Mouse (Mus musculus) left cerebral cortex, adult 2 months (tissue): ENCODE data around the gene Bcas3. TPM values are rescaled to one million over a fixed set of nuclear protein-coding genes. Genes with fewer than 3 reads are reported as not detected.

Experiments
- DNase-seq, 2 experiments: peaks; one replicate each; pipeline ENCODE4 v3.0.0; 2021 to 2022; ENCODE audit warnings: low spot score in 2 of 2, mixed read lengths in 1 of 2; ENCODE audit errors: extremely low spot score in 1 of 2
- H3K27ac ChIP-seq: fragments of 200-600 bp; 2 replicates; pipeline ENCODE4 v1.8.1; 2022
- H3K4me3 ChIP-seq: fragments of 200-600 bp; 2 replicates; pipeline ENCODE4 v1.8.1; 2022
- CTCF ChIP-seq: fragments of 200-600 bp; IDR thresholded peaks from 2 replicates; pipeline ENCODE4 v1.8.1; 2022; ENCODE audit warnings: antibody characterized with exemption, mild to moderate bottlenecking, moderate library complexity
- intact Hi-C: fragments of 180-260 bp; cut with DNase I; formaldehyde crosslinking; loops from one replicate; pipeline ENCODE4 v1.15.1; 2025
- total RNA-seq, 2 experiments: library from RNA; stranded (reverse); gene quantifications; 2 replicates each; pipeline ENCODE4 v1.2.3; 2021

Gene Bcas3
- total RNA-seq, 2 experiments from 2014 or later, result 69.1 to 73.0 TPM

GRCm38 (mm10) chr11:85761170-85761569, 408.2 kb downstream of the Bcas3 start:
- intact Hi-C loops, result loop anchor here (5.0 kb wide), 1 partner anchor 61 kb away; no protein-coding TSS in a partner anchor
- DNase-seq, result no peak
- TF ChIP-seq CTCF, result no peak
- Histone ChIP-seq H3K4me3 (no peak overlapping the region), H3K27ac (no peak overlapping the region; the same call in 1 of the 2 replicates)

- TF ChIP-seq CTCF, result no peak
- no peak for DNase-seq
- intact Hi-C loops, result loop anchor here (5.0 kb wide), 1 partner anchor 59 kb away; no protein-coding TSS in a partner anchor
- Histone ChIP-seq H3K27ac (no peak overlapping the region), H3K4me3 (no peak overlapping the region)
These were observed 410.7 kb downstream of the Bcas3 start for GRCm38 (mm10) chr11:85763655-85764054.

GRCm38 (mm10) chr11:85766106-85766723, 413.2 kb downstream of the Bcas3 start:
- TF ChIP-seq CTCF, result no peak
- Histone ChIP-seq H3K4me3 (no peak overlapping the region), H3K27ac (no peak overlapping the region)
- intact Hi-C loops, result loop anchor here (5.0 kb wide), 1 partner anchor 34 kb away; no protein-coding TSS in a partner anchor
- DNase-seq, result no peak

GRCm38 (mm10) chr11:85766811-85767210, 413.8 kb downstream of the Bcas3 start:
- no peak overlapping the region for H3K27ac ChIP-seq
- no peak overlapping the region for H3K4me3 ChIP-seq
- no peak for TF ChIP-seq CTCF
- intact Hi-C loops, result loop anchor here (5.0 kb wide), 1 partner anchor 35 kb away; no protein-coding TSS in a partner anchor
- DNase-seq, result no peak

GRCm38 (mm10) chr11:85769740-85770139, 416.8 kb downstream of the Bcas3 start:
- intact Hi-C loops, result loop anchor here (5.0 kb wide), 1 partner anchor 37 kb away; no protein-coding TSS in a partner anchor
- no peak for DNase-seq
- H3K27ac ChIP-seq, result no peak overlapping the region
- no peak overlapping the region for H3K4me3 ChIP-seq
- TF ChIP-seq CTCF, result no peak

- DNase-seq, result no peak
- no peak overlapping the region for H3K4me3 ChIP-seq
- no peak for TF ChIP-seq CTCF
- no peak overlapping the region for H3K27ac ChIP-seq
- intact Hi-C loops, result no loop called here
These were observed 420.4 kb downstream of the Bcas3 start for GRCm38 (mm10) chr11:85773391-85773790.

- no peak overlapping the region for H3K4me3 ChIP-seq
- intact Hi-C loops, result no loop called here
- DNase-seq, result no peak
- no peak for TF ChIP-seq CTCF
- no peak overlapping the region for H3K27ac ChIP-seq
These were observed 421.7 kb downstream of the Bcas3 start for GRCm38 (mm10) chr11:85774707-85775106.

- Histone ChIP-seq H3K27ac (no peak overlapping the region), H3K4me3 (no peak overlapping the region)
- DNase-seq, result no peak
- TF ChIP-seq CTCF, result no peak
- intact Hi-C loops, result no loop called here
These were observed 422.5 kb downstream of the Bcas3 start for GRCm38 (mm10) chr11:85775492-85775891.

GRCm38 (mm10) chr11:85776861-85777360, 423.9 kb downstream of the Bcas3 start:
- intact Hi-C loops, result no loop called here
- H3K27ac ChIP-seq, result no peak overlapping the region

GRCm38 (mm10) chr11:85777950-85778349, 425.0 kb downstream of the Bcas3 start:
- intact Hi-C loops, result no loop called here
- Histone ChIP-seq H3K4me3 (no peak overlapping the region), H3K27ac (no peak overlapping the region)
- DNase-seq, result no peak
- no peak for TF ChIP-seq CTCF

More at GRCm38 (mm10) chr11:85776861-85777360, 423.9 kb downstream of the Bcas3 start:
- TF ChIP-seq CTCF, result no peak
- H3K4me3 ChIP-seq, result no peak overlapping the region
- no peak for DNase-seq

GRCm38 (mm10) chr11:85780303-85780702, 427.3 kb downstream of the Bcas3 start:
- Histone ChIP-seq H3K4me3 (no peak overlapping the region), H3K27ac (no peak overlapping the region)
- DNase-seq, result no peak
- no peak for TF ChIP-seq CTCF
- intact Hi-C loops, result no loop called here

- Histone ChIP-seq H3K27ac (no peak overlapping the region), H3K4me3 (no peak overlapping the region)
- intact Hi-C loops, result no loop called here
- DNase-seq, result no peak
- peak; percentile 49 for TF ChIP-seq CTCF
These were observed 433.2 kb downstream of the Bcas3 start for GRCm38 (mm10) chr11:85786113-85786718.
